Mouse (Mus musculus) embryonic facial prominence, embryonic 14.5 days (tissue): ENCODE measurements around the gene Cysrt1. TPM values are rescaled to one million over a fixed set of nuclear protein-coding genes. Genes with fewer than 3 reads are reported as not detected.

Source experiments
- ATAC-seq: fragments of 200-750 bp; cut with Nextera tagmentation; 2 replicates; pipeline ENCODE4 v1.8.0; 2017; ENCODE audit warnings: low read depth, moderate number of reproducible peaks, moderate TSS enrichment
- DNase-seq: peaks from one replicate; pipeline ENCODE4 v3.0.0-alpha.2; 2015; ENCODE audit warnings: low spot score
- H3K27ac ChIP-seq: fragments of 300-500 bp; sonication (generic); replicated peaks from 2 replicates; pipeline ENCODE4 v1.5.1; 2014; ENCODE audit warnings: low read depth, mild to moderate bottlenecking, low read length, moderate library complexity
- H3K27me3 ChIP-seq: fragments of 300-500 bp; sonication (generic); replicated peaks from 2 replicates; pipeline ENCODE4 v1.6.1; 2014; ENCODE audit warnings: low read length; ENCODE audit not compliant: control insufficient read depth, insufficient read depth
- H3K36me3 ChIP-seq: fragments of 300-500 bp; sonication (generic); 2 replicates; pipeline ENCODE4 v1.6.1; 2014; ENCODE audit warnings: low read length, mixed read lengths; ENCODE audit not compliant: control insufficient read depth, insufficient read depth
- H3K4me1 ChIP-seq: fragments of 300-500 bp; sonication (generic); 2 replicates; pipeline ENCODE4 v1.6.1; 2014; ENCODE audit warnings: antibody characterized with exemption, low read length; ENCODE audit not compliant: control insufficient read depth, insufficient read depth
- H3K4me2 ChIP-seq: fragments of 300-500 bp; sonication (generic); 2 replicates; pipeline ENCODE4 v1.6.1; 2014; ENCODE audit warnings: low read depth, mild to moderate bottlenecking, low read length, moderate library complexity, mixed read lengths
- H3K4me3 ChIP-seq: fragments of 300-500 bp; sonication (generic); 2 replicates; pipeline ENCODE4 v1.5.1; 2014; ENCODE audit warnings: low read depth, mild to moderate bottlenecking, low read length
- H3K9ac ChIP-seq: fragments of 300-500 bp; sonication (generic); 2 replicates; pipeline ENCODE4 v1.6.1; 2014; ENCODE audit warnings: low read depth, mild to moderate bottlenecking, low read length, moderate library complexity, mixed read lengths
- H3K9me3 ChIP-seq: fragments of 300-500 bp; sonication (generic); 2 replicates; pipeline ENCODE4 v1.6.1; 2016; ENCODE audit warnings: low read length; ENCODE audit not compliant: control insufficient read depth
- WGBS: fragments of 180-500 bp; shearing (Covaris S2); extraction: QIAGEN DNeasy Blood & Tissue Kit; methylation state at CpG from one replicate; pipeline ENCODE4 v1.1.7; 2014; 5-methylcytosine and 5-hydroxymethylcytosine counted together
- polyA plus RNA-seq: library from polyadenylated mRNA; unstranded; fragments of >200 nt; fragmentation: Nextera tagmentation; extraction: Ambion mirVana; gene quantifications from 2 replicates; pipeline ENCODE4 v1.2.1, GENCODE M21; 2014

Gene Cysrt1
- polyA plus RNA-seq, 1 experiment from 2014 or later: 10.2 TPM

DNA sequence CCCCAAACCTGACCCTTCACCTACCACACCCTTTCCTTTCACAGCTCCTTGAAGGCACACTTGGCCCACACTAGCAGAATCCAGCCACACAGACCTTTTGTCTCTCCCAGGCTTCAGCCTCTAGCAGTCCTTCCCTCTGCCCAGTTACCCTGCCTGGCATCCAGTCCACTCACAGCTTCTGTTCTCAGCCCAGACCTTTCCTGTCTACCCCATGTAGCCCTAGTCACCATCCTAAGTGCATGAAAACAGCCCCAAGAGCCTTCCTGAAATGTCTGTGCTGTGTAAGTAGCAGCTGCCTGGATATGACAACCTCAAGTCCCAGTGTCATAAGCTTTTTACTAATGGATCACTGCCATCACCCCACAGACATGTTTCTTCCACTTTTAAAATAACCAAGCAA lies 44.3 kb downstream of the Cysrt1 start:
- H3K9me3 ChIP-seq: no peaks in the 10 kb centered on the region
- no peaks in the 10 kb centered on the region; the same call in 1 of the 2 replicates for H3K4me1 ChIP-seq
- DNase-seq (no peak), ATAC-seq (no peak)
- H3K4me3 ChIP-seq: no peak overlapping the region
- no peak overlapping the region for H3K27ac ChIP-seq
- peaks cover 28% of the 10 kb centered on the region for H3K27me3 ChIP-seq
- H3K4me2 ChIP-seq: no peak overlapping the region
- peaks cover 50% of the 10 kb centered on the region for H3K36me3 ChIP-seq
- H3K9ac ChIP-seq: no peak overlapping the region

DNA sequence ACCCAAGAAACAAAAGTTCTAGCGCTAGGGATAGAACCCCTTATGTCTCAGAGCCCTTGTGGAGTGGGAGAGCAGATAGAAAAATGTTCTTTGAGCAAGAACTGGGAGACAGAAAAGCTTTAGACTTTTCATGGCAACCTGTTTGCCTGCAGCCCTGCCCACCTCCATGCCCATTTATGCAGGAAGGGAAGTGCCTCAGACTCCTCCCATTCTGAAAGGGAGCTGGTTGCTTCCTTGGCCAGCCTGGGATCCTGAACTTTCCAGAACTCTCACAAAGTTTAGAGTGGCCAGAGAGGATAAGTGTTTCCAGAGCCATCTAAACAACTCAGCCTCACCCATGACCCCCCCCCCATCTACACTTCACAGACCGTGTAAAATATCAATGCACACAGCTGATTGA lies 45.1 kb downstream of the Cysrt1 start:
- H3K4me1 ChIP-seq: no peaks in the 10 kb centered on the region; the same call in 1 of the 2 replicates
- 16% methylated on average over 2 of the region's 2 CpGs for WGBS
- peak overlapping the region; percentile 13; the same call in 1 of the 2 replicates for H3K27ac ChIP-seq
- H3K4me3 ChIP-seq: no peak overlapping the region
- H3K9me3 ChIP-seq: no peaks in the 10 kb centered on the region
- no peak overlapping the region for H3K9ac ChIP-seq
- H3K4me2 ChIP-seq: peak overlapping the region; percentile 51
- H3K27me3 ChIP-seq: peaks cover 28% of the 10 kb centered on the region
- no peak for DNase-seq
- peaks cover 42% of the 10 kb centered on the region for H3K36me3 ChIP-seq
- no peak for ATAC-seq

GRCm38 (mm10) chr2:25196172-25196954 lies 45.9 kb downstream of the Cysrt1 start, which contains the start of gene Tor4a:
Gene Tor4a (minus strand): TSS chr2:25196886.
- DNase-seq (peak; percentile 89), ATAC-seq (peak; percentile 74)
- Histone ChIP-seq H3K4me3 (peak within 1 kb of the TSS; percentile 28), H3K27ac (peak within 1 kb of the TSS; percentile 13; the same call in 1 of the 2 replicates), H3K4me1 (no peaks in the 10 kb centered on the region; the same call in 1 of the 2 replicates), H3K9ac (peak within 1 kb of the TSS; percentile 46), H3K36me3 (peaks cover 34% of the 10 kb centered on the region), H3K4me2 (peak within 1 kb of the TSS; percentile 51), H3K9me3 (no peaks in the 10 kb centered on the region), H3K27me3 (peaks cover 28% of the 10 kb centered on the region)
- WGBS: 9% methylated on average over 7 of the region's 8 CpGs

- DNase-seq: no peak
- peaks cover 25% of the 10 kb centered on the region for H3K36me3 ChIP-seq
- H3K27ac ChIP-seq: no peak overlapping the region
- H3K27me3 ChIP-seq: peaks cover 28% of the 10 kb centered on the region
- ATAC-seq: no peak
- no peaks in the 10 kb centered on the region; the same call in 1 of the 2 replicates for H3K4me1 ChIP-seq
- H3K4me2 ChIP-seq: peak overlapping the region; percentile 51
- peak overlapping the region; percentile 46 for H3K9ac ChIP-seq
- peak overlapping the region; percentile 28 for H3K4me3 ChIP-seq
- 21% methylated on average over 55 of the region's 55 CpGs for WGBS
- no peaks in the 10 kb centered on the region for H3K9me3 ChIP-seq
These were observed 46.8 kb downstream of the Cysrt1 start for GRCm38 (mm10) chr2:25195211-25196156.

- Histone ChIP-seq H3K4me2 (peak overlapping the region; percentile 51; the same call in 1 of the 2 replicates), H3K9me3 (no peaks in the 10 kb centered on the region), H3K4me3 (no peak overlapping the region), H3K36me3 (peaks cover 17% of the 10 kb centered on the region), H3K9ac (no peak overlapping the region), H3K4me1 (no peaks in the 10 kb centered on the region; the same call in 1 of the 2 replicates), H3K27me3 (peaks cover 28% of the 10 kb centered on the region), H3K27ac (no peak overlapping the region)
- no peak for ATAC-seq
- no peak for DNase-seq
- WGBS: 86% methylated on average over 13 of the region's 17 CpGs
These were observed 47.6 kb downstream of the Cysrt1 start for GRCm38 (mm10) chr2:25194486-25195171.

DNA sequence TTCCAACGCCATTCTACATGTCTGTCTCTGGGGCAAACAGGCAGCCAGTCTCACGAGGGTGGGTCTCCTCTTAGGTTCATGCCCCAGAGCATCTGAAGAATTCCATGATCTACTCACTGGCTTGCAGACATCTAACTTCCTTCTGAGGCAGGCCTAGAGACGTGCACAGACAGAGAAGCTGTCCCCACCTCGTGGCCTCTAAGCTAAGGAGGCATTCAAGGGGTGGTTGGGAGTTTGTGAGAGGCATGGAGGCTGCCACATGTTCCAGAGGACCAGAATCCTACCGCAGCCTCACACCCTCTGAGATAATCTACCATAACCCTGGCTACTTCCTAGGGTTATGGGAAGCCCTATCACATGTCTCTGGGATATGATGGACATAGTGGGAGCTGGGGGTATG lies 48.2 kb downstream of the Cysrt1 start:
- ATAC-seq (no peak), DNase-seq (no peak)
- Histone ChIP-seq H3K36me3 (peaks cover 10% of the 10 kb centered on the region; the same call in 1 of the 2 replicates), H3K4me2 (no peak overlapping the region), H3K4me3 (no peak overlapping the region), H3K9ac (no peak overlapping the region), H3K27ac (no peak overlapping the region), H3K27me3 (peaks cover 28% of the 10 kb centered on the region), H3K9me3 (no peaks in the 10 kb centered on the region), H3K4me1 (no peaks in the 10 kb centered on the region; the same call in 1 of the 2 replicates)
- 79% methylated on average over 5 of the region's 5 CpGs for WGBS

- Histone ChIP-seq H3K4me3 (no peak overlapping the region), H3K9ac (no peak overlapping the region), H3K36me3 (peaks cover 4% of the 10 kb centered on the region; the same call in 1 of the 2 replicates), H3K9me3 (no peaks in the 10 kb centered on the region), H3K27ac (no peak overlapping the region), H3K4me1 (no peaks in the 10 kb centered on the region; the same call in 1 of the 2 replicates), H3K27me3 (peaks cover 28% of the 10 kb centered on the region), H3K4me2 (peak overlapping the region; percentile 21; the same call in 1 of the 2 replicates)
- WGBS: 0% methylated on average over 6 of the region's 6 CpGs
- DNase-seq (peak; percentile 90), ATAC-seq (peak; percentile 83)
These were observed 48.9 kb downstream of the Cysrt1 start for GRCm38 (mm10) chr2:25193330-25193770.
